Mouse (Mus musculus): ENCODE measurements at regions not wholly inside any gene's neighbourhood (a gene's known extent, or its start where the extent isn't known, plus 50 kb on each side); places are given as distances from the start of the nearest gene placed in this dataset.

- no peak for DNase-seq
Observed at GRCm38 (mm10) chr8:30677423-30677822, 2751.1 kb upstream of the 5930422O12Rik start.

GRCm38 (mm10) chr8:30682169-30682568 lies 2746.3 kb upstream of the 5930422O12Rik start:
- no peak for DNase-seq

GRCm38 (mm10) chr8:30686539-30686938 lies 2742.0 kb upstream of the 5930422O12Rik start:
- DNase-seq = no peak

- no peak for DNase-seq
Observed at GRCm38 (mm10) chr8:30694126-30694525, 2734.4 kb upstream of the 5930422O12Rik start.

- DNase-seq = no peak
Observed at GRCm38 (mm10) chr8:30716643-30717042, 2711.9 kb upstream of the 5930422O12Rik start.

GRCm38 (mm10) chr8:30730366-30730765 lies 2698.1 kb upstream of the 5930422O12Rik start:
- DNase-seq = no peak

- no peak for DNase-seq
Observed at GRCm38 (mm10) chr8:30732585-30733253, 2695.8 kb upstream of the 5930422O12Rik start.

- DNase-seq = no peak
Observed at GRCm38 (mm10) chr8:30733385-30733784, 2695.1 kb upstream of the 5930422O12Rik start.

GRCm38 (mm10) chr8:30735338-30735737 lies 2693.2 kb upstream of the 5930422O12Rik start:
- DNase-seq = no peak

GRCm38 (mm10) chr8:30735740-30736139 lies 2692.8 kb upstream of the 5930422O12Rik start:
- no peak for DNase-seq

- no peak for DNase-seq
Observed at GRCm38 (mm10) chr8:30746874-30747273, 2681.6 kb upstream of the 5930422O12Rik start.
